Mouse (Mus musculus): Measurements from ENCODE around the gene Grhpr.

DNA sequence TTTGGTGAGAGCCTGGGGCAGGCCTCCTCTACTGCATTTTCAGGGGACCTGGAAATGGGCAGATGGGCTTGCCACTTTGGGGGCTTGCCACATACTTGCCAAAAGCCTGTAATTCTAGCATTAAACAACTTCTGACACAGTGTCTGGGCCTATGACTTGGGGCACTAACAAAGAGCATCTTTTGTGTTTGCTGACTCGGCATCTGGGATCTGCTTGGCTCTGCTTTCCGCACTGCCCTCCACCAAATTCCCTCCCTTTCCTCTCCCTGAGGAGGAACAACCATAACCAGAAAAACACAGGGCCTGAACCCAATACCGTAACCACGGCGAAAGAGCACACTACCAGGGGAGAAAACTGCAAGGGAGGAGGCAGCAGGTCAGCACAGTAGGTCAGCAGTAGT is 9.4 kb downstream of the Grhpr start:
- no peak for TF ChIP-seq HCFC1 (IDR thresholded peaks at IDR 0.05; ENCODE audit: low read depth, low read length)
- TF ChIP-seq POLR2A (IDR thresholded peaks at IDR 0.05; ENCODE audit: control insufficient read depth in 1 of 2, insufficient read depth in 1 of 2, low read depth in 1 of 2, low read length in 2 of 2, poor library complexity in 1 of 2): no peak
- no peak for TF ChIP-seq CTCF (IDR thresholded peaks at IDR 0.05 in 2 of 3, conservative IDR thresholded peaks at IDR 0.05 in 1 of 3; ENCODE audit: control insufficient read depth in 1 of 3, insufficient read depth in 1 of 3, low read depth in 2 of 3, low read length in 3 of 3, poor library complexity in 1 of 3, severe bottlenecking in 1 of 3)

All from MEL (cell line).